Mouse (Mus musculus) CD4-positive helper T cell, adult 2 months (primary cell): ENCODE results near the gene Rpl21.
"Not testable (repeated sequence)": the region's sequence is repeated elsewhere in the genome, so short reads cannot be mapped to it uniquely, and the experiment has no call there.

Experiments
- DNase-seq: peaks from one replicate; pipeline ENCODE4 v3.0.0-alpha.2; 2012; ENCODE audit warnings: low read depth, missing footprints, low spot score

Rpl21 gene

GRCm38 (mm10) chr5:146867246-146867945 is 34.7 kb downstream of the Rpl21 start:
- DNase-seq, result peak; percentile 91

- DNase-seq, result no peak
These were observed 35.2 kb downstream of the Rpl21 start for GRCm38 (mm10) chr5:146867946-146868314.

- DNase-seq, result no peak
These were observed 40.4 kb downstream of the Rpl21 start for GRCm38 (mm10) chr5:146872981-146873631.

- no peak for DNase-seq
These were observed 43.3 kb downstream of the Rpl21 start for GRCm38 (mm10) chr5:146876024-146876423.

- not testable (repeated sequence) for DNase-seq
These were observed 45.2 kb downstream of the Rpl21 start for GRCm38 (mm10) chr5:146877882-146878281.

GRCm38 (mm10) chr5:146882261-146882660 is 49.6 kb downstream of the Rpl21 start:
- peak; percentile 48 for DNase-seq

- no peak for DNase-seq
These were observed 50.4 kb downstream of the Rpl21 start for GRCm38 (mm10) chr5:146883053-146883452.

GRCm38 (mm10) chr5:146883486-146884272 is 51.0 kb downstream of the Rpl21 start:
- no peak for DNase-seq
